In genomic region chr9:28737955-28738354, GRCm38 (mm10) we compare ENCODE assay signal across 28 mouse cellular contexts.
DNase-seq lines count a peak whose midpoint lies in the region; ATAC-seq and TF ChIP-seq lines count a peak whose summit lies in the region.
"Had no signal": no experiment of that assay in that cellular context is flagged by ENCODE, and none has a peak within 500 bp of the region (broad histone marks: within the 10 kb centered on the region; RNA-seq: fewer than 3 reads in every experiment).

No protein-coding gene starts in this region.

- H3K9ac ChIP-seq in midbrain, embryonic 16.5 days (ENCODE audit: low read depth, low read length): no peak overlapping the region
- H3K9ac ChIP-seq in forebrain, embryonic 15.5 days (replicated peaks): no peak overlapping the region
- H3K9ac ChIP-seq: hindbrain, embryonic 12.5 days; intestine, embryonic 15.5 days; limb, embryonic 12.5 days; liver, embryonic 15.5 days; lung, embryonic 14.5 days; neural tube, embryonic 15.5 days had no signal

- no peaks in the 10 kb centered on the region for H3K36me3 ChIP-seq in midbrain, embryonic 16.5 days (ENCODE audit: control insufficient read depth, insufficient read depth, low read length)
- H3K36me3 ChIP-seq in midbrain, embryonic 10.5 days: no peaks in the 10 kb centered on the region
- H3K36me3 ChIP-seq in forebrain, embryonic 15.5 days: no peaks in the 10 kb centered on the region
- H3K36me3 ChIP-seq in embryonic facial prominence, embryonic 10.5 days (replicated peaks): no peaks in the 10 kb centered on the region
- H3K36me3 ChIP-seq: hindbrain, embryonic 12.5 days; intestine, embryonic 15.5 days; limb, embryonic 12.5 days; liver, embryonic 15.5 days; neural tube, embryonic 15.5 days had no signal

- WGBS in midbrain, embryonic 16.5 days: 90% methylated on average over 2 of the region's 2 CpGs
- WGBS in midbrain, embryonic 10.5 days: 95% methylated on average over 2 of the region's 2 CpGs
- 62% methylated on average over 2 of the region's 2 CpGs for WGBS in forebrain, embryonic 15.5 days
- WGBS in olfactory bulb, adult 2 months: 43% methylated on average over 2 of the region's 2 CpGs
- 96% methylated on average over 2 of the region's 2 CpGs for WGBS in embryonic facial prominence, embryonic 10.5 days

- H3K4me2 ChIP-seq in midbrain, embryonic 16.5 days (ENCODE audit: low read length): no peak overlapping the region
- no peak overlapping the region for H3K4me2 ChIP-seq in forebrain, embryonic 15.5 days (replicated peaks)
- H3K4me2 ChIP-seq: heart, embryonic 11.5 days; hindbrain, embryonic 12.5 days; intestine, embryonic 15.5 days; limb, embryonic 12.5 days; liver, embryonic 15.5 days; lung, embryonic 14.5 days; neural tube, embryonic 15.5 days had no signal

- H3K27me3 ChIP-seq in midbrain, embryonic 16.5 days (ENCODE audit: control insufficient read depth, insufficient read depth, low read depth, low read length): no peaks in the 10 kb centered on the region
- H3K27me3 ChIP-seq in midbrain, embryonic 10.5 days (ENCODE audit: low read depth, poor library complexity, severe bottlenecking): no peaks in the 10 kb centered on the region
- no peaks in the 10 kb centered on the region for H3K27me3 ChIP-seq in forebrain, embryonic 15.5 days
- no peaks in the 10 kb centered on the region for H3K27me3 ChIP-seq in embryonic facial prominence, embryonic 10.5 days (replicated peaks; ENCODE audit: low read depth, poor library complexity, severe bottlenecking)
- H3K27me3 ChIP-seq: hindbrain, embryonic 12.5 days; intestine, embryonic 15.5 days; limb, embryonic 12.5 days; liver, embryonic 15.5 days; neural tube, embryonic 15.5 days had no signal

- peak overlapping the region; percentile 81 for H3K27ac ChIP-seq in layer of hippocampus, adult 2 months
- H3K27ac ChIP-seq in midbrain, embryonic 16.5 days (ENCODE audit: low read length): peak overlapping the region; percentile 50
- no peak overlapping the region for H3K27ac ChIP-seq in midbrain, embryonic 10.5 days (replicated peaks)
- peak overlapping the region; percentile 74 for H3K27ac ChIP-seq in forebrain, embryonic 15.5 days (replicated peaks)
- peak overlapping the region; percentile 69 for H3K27ac ChIP-seq in olfactory bulb, adult 2 months (ENCODE audit: insufficient read depth, low read depth, low read length)
- H3K27ac ChIP-seq in embryonic facial prominence, embryonic 10.5 days (replicated peaks): no peak overlapping the region
- H3K27ac ChIP-seq: gastrocnemius, adult 2 months; hindbrain, embryonic 12.5 days; hindbrain, postnatal 0 days; intestine, embryonic 15.5 days; limb, embryonic 12.5 days; liver, embryonic 15.5 days; neural tube, embryonic 15.5 days had no signal

- TF ChIP-seq POLR2A in olfactory bulb, adult 2 months (IDR thresholded peaks at IDR 0.05; ENCODE audit: insufficient read depth, low read depth, low read length): no peak

- no peak for ATAC-seq in midbrain, embryonic 16.5 days
- ATAC-seq in forebrain, embryonic 15.5 days (replicated peaks): peak; percentile 38
- ATAC-seq: hindbrain, postnatal 0 days; intestine, embryonic 15.5 days had no signal

- H3K4me3 ChIP-seq in layer of hippocampus, adult 2 months: no peak overlapping the region
- no peak overlapping the region for H3K4me3 ChIP-seq in midbrain, embryonic 16.5 days (ENCODE audit: low read depth, low read length)
- no peak overlapping the region for H3K4me3 ChIP-seq in midbrain, embryonic 10.5 days
- no peak overlapping the region for H3K4me3 ChIP-seq in forebrain, embryonic 15.5 days
- H3K4me3 ChIP-seq in olfactory bulb, adult 2 months (ENCODE audit: insufficient read depth, low read depth, low read length): no peak overlapping the region
- no peak overlapping the region for H3K4me3 ChIP-seq in embryonic facial prominence, embryonic 10.5 days
- H3K4me3 ChIP-seq: erythroblast, embryonic 14.5 days; gastrocnemius, adult 2 months; hindbrain, embryonic 12.5 days; intestine, embryonic 15.5 days; limb, embryonic 12.5 days; liver, embryonic 15.5 days; neural tube, embryonic 15.5 days had no signal

- no peak for TF ChIP-seq CTCF in layer of hippocampus, adult 2 months (conservative IDR thresholded peaks at IDR 0.05)
- no peak for TF ChIP-seq CTCF in olfactory bulb, adult 2 months (IDR thresholded peaks at IDR 0.05; ENCODE audit: insufficient read depth, low read depth, low read length)

- DNase-seq in layer of hippocampus, adult 2 months (ENCODE audit: low spot score in 2 of 2): peak in 1 of 2 experiments; percentile 3
- no peak for DNase-seq in layer of hippocampus, postnatal 14 days (ENCODE audit: low spot score in 2 of 2)
- no peak for DNase-seq in midbrain, embryonic 10.5 days (ENCODE audit: low spot score)
- DNase-seq in embryonic facial prominence, embryonic 10.5 days (ENCODE audit: low spot score): no peak
- DNase-seq: adrenal gland, adult 2 months; adrenal gland, postnatal 36 days; B cell, adult 2 months; cerebellum, postnatal 10 days; gastrocnemius, adult 2 months; gastrocnemius, postnatal 36 days; heart, adult 18-20 months; heart, postnatal 36 days; kidney, adult 2 months; kidney, postnatal 36 days; lung, embryonic 14.5 days; lung, postnatal 14 days; thymus, postnatal 4 days had no signal

- no peaks in the 10 kb centered on the region for H3K9me3 ChIP-seq in midbrain, embryonic 16.5 days (replicated peaks; ENCODE audit: control insufficient read depth, low read length, poor library complexity, severe bottlenecking)
- H3K9me3 ChIP-seq in midbrain, embryonic 10.5 days (replicated peaks): no peaks in the 10 kb centered on the region
- H3K9me3 ChIP-seq in forebrain, embryonic 15.5 days: no peaks in the 10 kb centered on the region
- H3K9me3 ChIP-seq in embryonic facial prominence, embryonic 10.5 days: no peaks in the 10 kb centered on the region
- H3K9me3 ChIP-seq: hindbrain, embryonic 12.5 days; intestine, embryonic 15.5 days; limb, embryonic 12.5 days; liver, embryonic 15.5 days; neural tube, embryonic 15.5 days had no signal

- peaks cover 8% of the 10 kb centered on the region for H3K4me1 ChIP-seq in midbrain, embryonic 16.5 days (ENCODE audit: control insufficient read depth, insufficient read depth, low read length)
- H3K4me1 ChIP-seq in midbrain, embryonic 10.5 days: no peaks in the 10 kb centered on the region
- H3K4me1 ChIP-seq in forebrain, embryonic 15.5 days: peaks cover 15% of the 10 kb centered on the region
- H3K4me1 ChIP-seq in olfactory bulb, adult 2 months (ENCODE audit: control insufficient read depth, insufficient read depth, low read length): no peaks in the 10 kb centered on the region
- H3K4me1 ChIP-seq in embryonic facial prominence, embryonic 10.5 days: no peaks in the 10 kb centered on the region
- H3K4me1 ChIP-seq: hindbrain, embryonic 12.5 days; intestine, embryonic 15.5 days; limb, embryonic 12.5 days; liver, embryonic 15.5 days had no signal

Comparison
In these comparisons a context has a peak if more than half of its experiments do, and no peak if none do; other contexts are left out.
1. H3K27ac ChIP-seq: peak in layer of hippocampus, adult 2 months (single experiment), midbrain, embryonic 16.5 days (single experiment), forebrain, embryonic 15.5 days (single experiment) and olfactory bulb, adult 2 months (single experiment); none in midbrain, embryonic 10.5 days (single experiment) and embryonic facial prominence, embryonic 10.5 days (single experiment).